Mouse (Mus musculus): ENCODE results near the gene Ccdc162. TPM values are rescaled to one million over a fixed set of nuclear protein-coding genes. Genes with fewer than 3 reads are reported as not detected.
A peak's percentile ranks its signal among the peaks of the same experiment; 100 is the strongest.

Gene Ccdc162
- total RNA-seq, 2 experiments from 2014 or later = 0.41 to 0.92 TPM

DNA sequence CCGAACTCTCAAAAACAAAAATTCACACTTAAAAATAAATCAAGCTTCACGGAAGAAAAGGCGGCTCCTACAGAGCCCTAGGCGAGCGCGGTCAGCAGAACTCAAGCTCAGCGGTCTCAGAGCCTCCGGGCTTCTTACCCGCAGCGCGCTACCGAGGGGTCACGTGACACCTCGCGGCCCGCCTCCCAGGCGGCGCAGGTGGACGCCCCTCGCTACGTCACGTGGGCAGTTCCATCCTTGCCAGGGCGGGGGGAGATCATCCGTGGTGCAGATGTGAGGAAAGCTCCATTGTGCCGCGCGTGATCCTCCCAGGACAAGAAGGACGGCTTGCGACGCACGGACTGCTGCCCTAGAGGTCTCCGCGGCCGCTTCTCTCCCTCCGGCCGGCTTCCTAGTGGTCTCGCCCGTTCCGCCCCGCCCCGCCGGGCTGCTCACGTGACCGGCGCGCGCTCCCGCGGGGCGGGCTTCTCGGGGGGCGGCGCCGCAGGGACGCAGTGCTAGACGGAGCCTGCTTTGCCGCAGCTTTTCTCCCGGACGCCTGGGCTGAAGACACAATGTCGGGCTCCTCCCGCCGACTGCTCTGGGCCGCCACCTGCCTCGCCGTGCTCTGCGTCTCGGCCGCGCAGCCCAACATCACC lies 197.3 kb downstream of the Ccdc162 start, which contains the start of gene Cd164:
Gene Cd164 (plus strand): TSS at position 434 of the 638 bp plus-strand sequence.
- intact Hi-C loops (cut with DNase I) = loop anchor here (1.0 to 10.0 kb wide), 4 partner anchors 159 to 776 kb away; no protein-coding TSS in a partner anchor

GRCm38 (mm10) chr10:41518508-41518980 lies 197.9 kb downstream of the Ccdc162 start:
- peak; percentile 65 to 67 for DNase-seq (ENCODE audit: low spot score in 2 of 2)
- intact Hi-C loops (cut with DNase I) = loop anchor here (1.0 to 10.0 kb wide), 3 partner anchors 160 to 776 kb away; no protein-coding TSS in a partner anchor

More for the DNA sequence above, 197.3 kb downstream of the Ccdc162 start, which contains the start of gene Cd164:
- DNase-seq (ENCODE audit: low spot score in 2 of 2) = peak; percentile 92 to 94

GRCm38 (mm10) chr10:41514921-41515320 lies 201.5 kb downstream of the Ccdc162 start:
- no peak for DNase-seq (ENCODE audit: low spot score in 2 of 2)
- intact Hi-C loops (cut with DNase I) = loop anchor here (10.0 kb wide), 2 partner anchors 300 to 780 kb away; no protein-coding TSS in a partner anchor

DNA sequence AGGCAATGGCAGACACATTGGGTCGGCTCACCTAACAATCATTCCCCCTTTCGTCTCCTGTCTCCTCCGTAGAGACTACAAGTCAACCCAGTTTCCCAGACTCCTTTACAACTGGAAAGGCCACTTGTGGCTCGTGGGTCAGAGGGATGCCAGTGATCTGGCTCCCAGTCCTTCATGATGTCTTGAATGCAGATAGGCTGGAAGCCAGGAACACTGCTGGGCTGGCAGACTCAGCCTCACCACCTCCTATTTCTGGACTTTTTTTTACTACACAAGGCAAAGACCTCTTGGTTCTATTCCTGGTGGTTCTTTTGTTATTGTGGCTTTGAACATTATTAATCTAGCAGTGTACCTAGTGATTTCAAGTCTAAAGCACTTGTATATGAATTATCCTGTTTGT lies 202.1 kb downstream of the Ccdc162 start:
- no peak for DNase-seq (ENCODE audit: low spot score in 2 of 2)
- intact Hi-C loops (cut with DNase I) = loop anchor here (10.0 kb wide), 2 partner anchors 300 to 780 kb away; no protein-coding TSS in a partner anchor

DNA sequence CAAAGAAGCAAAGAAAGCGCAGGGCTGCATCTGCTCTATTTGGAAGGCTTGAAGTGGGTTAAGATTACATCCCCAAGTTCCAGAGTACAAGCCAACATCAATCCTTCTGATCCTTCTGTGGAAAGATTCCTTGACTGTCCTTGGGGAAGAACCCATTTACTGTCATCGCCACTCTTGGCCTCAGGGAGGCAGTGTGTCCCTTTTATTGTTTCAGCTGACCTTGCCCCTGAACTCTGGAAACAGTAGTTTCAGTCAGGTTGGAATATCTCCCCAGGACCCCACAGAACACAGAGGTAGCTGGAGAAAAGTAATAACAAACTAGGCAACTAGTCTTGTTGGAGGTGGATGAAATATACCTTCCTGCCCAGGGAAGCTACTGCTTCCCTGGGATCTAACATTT lies 207.3 kb downstream of the Ccdc162 start:
- DNase-seq (ENCODE audit: low spot score in 2 of 2) = no peak
- intact Hi-C loops (cut with DNase I) = loop anchor here (5.0 to 10.0 kb wide), 3 partner anchors 54 to 502 kb away; partner anchors contain the start of genes Ak9, Fig4 and Zbtb24

DNA sequence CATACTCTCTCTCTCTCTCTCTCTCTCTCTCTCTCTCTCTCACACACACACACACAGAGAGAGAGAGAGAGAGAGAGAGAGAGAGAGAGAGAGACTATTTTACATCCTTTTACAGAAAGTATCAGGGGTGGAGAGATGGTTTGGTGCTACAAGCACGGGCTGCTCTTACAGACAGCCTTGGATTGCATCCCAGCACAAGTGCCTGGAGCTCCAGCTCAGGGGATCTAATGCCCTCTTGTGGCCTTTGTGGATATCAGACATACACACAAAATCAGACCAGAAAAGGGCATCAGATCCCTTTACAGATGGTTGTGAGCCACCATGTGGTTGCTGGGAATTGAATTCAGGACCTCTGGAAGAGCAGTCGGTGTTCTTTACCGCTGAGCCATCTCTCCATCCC lies 211.0 kb downstream of the Ccdc162 start:
- intact Hi-C loops (cut with DNase I) = loop anchor here (5.0 to 10.0 kb wide), 3 partner anchors 51 to 498 kb away; partner anchors contain the start of genes Ak9, Fig4 and Zbtb24
- peak; percentile 72 to 85 for DNase-seq (ENCODE audit: low spot score in 2 of 2)

DNA sequence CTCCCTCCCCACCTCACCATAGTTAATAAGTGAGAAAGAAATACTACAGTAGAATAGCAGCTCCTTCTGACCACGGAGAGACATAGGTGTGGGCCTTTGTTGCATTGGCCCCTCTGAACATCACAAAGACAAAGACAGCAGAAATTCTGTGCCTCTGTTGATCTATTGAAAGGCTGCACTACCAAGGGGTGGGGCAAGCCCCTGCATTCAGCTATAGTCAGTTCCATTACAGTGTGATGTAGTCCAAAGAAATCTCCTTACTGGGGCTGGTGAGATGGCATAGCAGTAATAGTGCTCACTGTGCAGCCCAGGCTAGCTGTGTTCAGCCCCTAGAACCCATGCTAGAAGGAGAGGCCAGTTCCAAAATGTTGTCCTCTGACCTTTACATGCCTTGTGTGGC lies 211.4 kb downstream of the Ccdc162 start:
- DNase-seq (ENCODE audit: low spot score in 2 of 2) = no peak
- intact Hi-C loops (cut with DNase I) = loop anchor here (5.0 to 10.0 kb wide), 3 partner anchors 50 to 498 kb away; partner anchors contain the start of genes Ak9, Fig4 and Zbtb24

GRCm38 (mm10) chr10:41500941-41501340 lies 215.5 kb downstream of the Ccdc162 start:
- DNase-seq (ENCODE audit: low spot score in 2 of 2) = peak in 1 of 2 experiments; percentile 61
- intact Hi-C loops (cut with DNase I) = loop anchor here (10.0 kb wide), 2 partner anchors 46 to 196 kb away; partner anchors contain the start of genes Ak9, Fig4 and Zbtb24

DNA sequence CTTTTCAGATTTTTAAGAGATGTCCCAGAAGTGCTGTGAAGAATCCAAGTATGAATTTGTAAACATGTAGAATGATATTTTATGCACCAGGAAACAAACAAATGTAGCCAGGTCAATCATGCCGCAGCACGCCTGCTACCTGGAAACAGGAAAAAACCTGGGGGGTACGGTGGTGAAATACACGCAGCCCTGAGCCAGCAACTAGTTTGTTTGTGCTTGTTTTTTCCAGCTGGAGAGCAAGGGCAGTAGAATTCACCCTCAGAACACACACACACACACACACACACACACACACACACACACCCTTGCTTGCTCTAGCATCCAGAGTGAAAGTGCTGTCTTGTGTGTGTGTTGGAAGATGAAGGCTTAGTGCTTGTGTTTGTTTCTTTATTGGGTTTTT lies 225.3 kb downstream of the Ccdc162 start:
- DNase-seq (ENCODE audit: low spot score in 2 of 2) = no peak
- intact Hi-C loops (cut with DNase I) = no loop called here

DNA sequence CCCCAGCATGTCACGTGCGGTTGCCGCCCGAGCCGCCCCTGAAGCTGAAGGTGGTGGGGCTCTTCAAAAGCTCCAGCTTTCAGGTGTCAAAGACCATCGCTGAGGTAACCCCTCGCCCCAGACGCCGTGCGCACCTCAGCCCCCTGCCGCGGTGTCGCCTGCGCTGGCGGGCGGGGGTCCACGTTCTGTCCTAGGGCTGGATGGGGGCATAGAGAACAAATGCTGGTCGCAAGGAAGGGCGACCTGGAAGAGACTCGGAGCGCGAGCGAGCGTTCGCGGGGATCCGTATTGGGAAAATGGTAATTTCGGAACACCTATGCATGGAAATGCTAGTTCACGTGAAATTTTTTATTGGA lies 225.9 kb downstream of the Ccdc162 start:
- DNase-seq (ENCODE audit: low spot score in 2 of 2) = no peak
- intact Hi-C loops (cut with DNase I) = no loop called here

- DNase-seq (ENCODE audit: low spot score in 2 of 2) = peak; percentile 93 to 96
- intact Hi-C loops (cut with DNase I) = no loop called here
Observed at GRCm38 (mm10) chr10:41489708-41490517, 226.5 kb downstream of the Ccdc162 start, which contains the start of the genes Smpd2 and Ppil6. Smpd2 (minus strand) TSS chr10:41490369. Ppil6 (plus strand) TSS chr10:41490439.

DNA sequence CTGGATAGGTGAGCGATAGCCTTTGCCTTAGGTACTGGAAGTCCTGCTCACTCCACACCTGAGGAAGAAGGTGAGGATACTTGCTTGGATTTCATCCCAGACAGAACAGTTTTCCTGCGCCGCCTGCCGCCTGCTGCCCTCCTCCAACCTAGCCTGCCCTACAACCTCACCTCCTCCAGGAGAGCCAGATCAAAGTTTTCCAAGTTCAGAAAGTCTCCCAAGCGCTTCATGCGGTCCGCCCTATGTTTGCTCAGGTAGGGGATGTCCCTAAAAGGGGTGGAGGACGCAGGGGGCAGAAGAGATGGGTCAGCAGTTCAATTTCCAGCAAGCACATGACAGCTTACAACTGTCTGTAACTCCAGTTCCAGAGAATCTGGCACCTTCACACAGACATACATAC lies 227.1 kb downstream of the Ccdc162 start:
- no peak for DNase-seq (ENCODE audit: low spot score in 2 of 2)
- intact Hi-C loops (cut with DNase I) = no loop called here

DNA sequence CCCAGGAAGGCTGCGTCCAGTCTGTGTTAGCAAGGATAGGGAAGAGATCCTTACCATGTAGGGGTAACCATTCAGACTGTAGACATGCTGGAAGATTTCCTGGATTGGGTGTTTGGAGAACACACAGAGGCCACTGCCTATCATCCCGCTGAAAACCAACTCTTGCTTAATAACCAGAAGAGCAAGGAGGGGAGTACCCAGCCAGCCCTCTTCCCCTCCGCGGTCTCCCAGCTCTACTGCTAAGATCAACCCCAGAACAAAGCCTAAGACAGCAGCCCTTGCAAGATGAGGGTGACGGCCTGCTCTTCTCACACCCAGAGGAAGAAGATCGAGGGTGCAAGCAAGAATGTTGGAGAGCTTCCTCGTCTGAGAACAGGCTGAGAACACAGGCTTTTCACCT lies 227.6 kb downstream of the Ccdc162 start:
- no peak for DNase-seq (ENCODE audit: low spot score in 2 of 2)
- intact Hi-C loops (cut with DNase I) = no loop called here

Small RNAs within 50 kb of the gene (microRNA-seq; reads per million reads assigned to microRNA genes)
- 0 reads per million in 2 experiments for gene Mir3473b

Other genes starting within 250 kb of the Ccdc162 start
- 10 to 100 TPM; 19.5 to 20.2 TPM for gene Mical1, start 240.3 kb downstream of the Ccdc162 start, total RNA-seq (2021)
- gene Smpd2, start 226.3 kb downstream of the Ccdc162 start, total RNA-seq (2021) = 10 to 100 TPM; 17.6 to 18.5 TPM
- gene Ppil6, start 226.2 kb downstream of the Ccdc162 start, total RNA-seq (2021) = 1 to 10 TPM; 7.4 to 9.5 TPM
- gene Cd164, start 197.2 kb downstream of the Ccdc162 start, total RNA-seq (2021) = 10 to 100 TPM; 59.5 to 61.3 TPM
- gene Cep57l1, start 93.2 kb upstream of the Ccdc162 start, total RNA-seq (2021) = 1 to 10 TPM; 6.8 to 8.3 TPM
- gene Sesn1, start 93.3 kb upstream of the Ccdc162 start, total RNA-seq (2021) = 10 to 100 TPM; 50.9 to 51.2 TPM